Mouse (Mus musculus): ENCODE results near the gene Icmt.

The Icmt gene

DNA sequence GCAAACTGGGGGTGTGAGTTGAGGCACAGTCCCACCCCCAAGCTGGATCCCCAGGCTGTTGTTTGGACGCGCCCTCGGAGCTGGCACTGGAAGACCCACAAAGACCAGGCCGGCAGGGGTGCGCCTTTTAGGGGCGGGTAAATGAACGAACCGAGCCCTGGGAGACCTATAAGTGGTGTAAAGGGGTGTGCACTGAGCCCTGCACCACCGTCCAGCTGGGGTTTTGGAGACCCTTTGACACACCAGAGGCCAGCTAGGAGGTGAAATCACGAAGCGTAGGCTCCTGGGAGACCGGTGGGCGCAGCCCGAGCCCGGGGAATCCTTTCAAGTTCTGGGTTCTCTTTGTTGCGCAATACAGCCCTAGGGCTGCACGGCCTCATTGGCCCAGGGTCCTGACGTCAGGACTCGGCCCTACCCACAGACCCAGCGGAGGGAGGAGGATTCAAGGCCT is 22.3 kb upstream of the Icmt start:
- CTCF ChIA-PET, result interaction anchor here (0.6 to 0.7 kb wide), 2 partner anchors 138 to 145 kb away, joined by 3 to 5 read pairs; no protein-coding TSS in a partner anchor

- CTCF ChIA-PET, result no interaction called here
These were observed 20.4 kb upstream of the Icmt start for GRCm38 (mm10) chr4:152276389-152277347.

GRCm38 (mm10) chr4:152277916-152278315 is 19.1 kb upstream of the Icmt start:
- CTCF ChIA-PET, result interaction anchor here (0.7 kb wide), 1 partner anchor 15 kb away, joined by 8 read pairs; no protein-coding TSS in a partner anchor

GRCm38 (mm10) chr4:152278986-152279385 is 18.0 kb upstream of the Icmt start:
- CTCF ChIA-PET, result no interaction called here

- CTCF ChIA-PET, result interaction anchor here (0.6 kb wide), 1 partner anchor 203 kb away, joined by 3 read pairs; no protein-coding TSS in a partner anchor
These were observed 15.4 kb upstream of the Icmt start for GRCm38 (mm10) chr4:152281601-152282000.

GRCm38 (mm10) chr4:152282721-152283120 is 14.3 kb upstream of the Icmt start:
- CTCF ChIA-PET, result interaction anchor here (0.8 kb wide), 1 partner anchor 50 kb away, joined by 4 read pairs; no protein-coding TSS in a partner anchor

GRCm38 (mm10) chr4:152283186-152283950 is 13.7 kb upstream of the Icmt start:
- CTCF ChIA-PET, result interaction anchor here (0.6 to 0.8 kb wide), 2 partner anchors 49 to 354 kb away, joined by 4 to 9 read pairs; no protein-coding TSS in a partner anchor

DNA sequence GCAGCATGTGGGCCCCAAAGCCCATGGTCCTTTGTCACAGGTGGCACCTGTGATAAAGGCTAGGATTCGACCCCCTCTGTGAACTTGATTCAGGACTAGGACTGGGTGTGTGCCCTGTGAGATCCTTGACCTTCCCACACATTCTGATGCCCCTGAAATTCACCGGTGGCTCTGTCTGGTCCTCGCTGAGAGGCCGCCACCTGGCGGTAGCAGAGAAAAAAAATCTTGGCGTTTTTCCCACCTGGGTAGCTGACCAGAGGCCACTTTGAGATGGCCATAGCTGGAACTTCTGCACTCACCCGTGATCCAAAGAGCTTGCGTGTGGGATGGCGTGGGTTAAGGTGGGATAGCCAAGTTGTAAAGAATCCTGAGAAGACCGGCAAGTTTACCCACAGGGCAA is 11.5 kb upstream of the Icmt start:
- CTCF ChIA-PET, result no interaction called here

- CTCF ChIA-PET, result interaction anchor here (0.7 to 0.9 kb wide), 2 partner anchors 11 to 113 kb away, joined by 3 to 4 read pairs; no protein-coding TSS in a partner anchor
These were observed 10.8 kb upstream of the Icmt start for GRCm38 (mm10) chr4:152286183-152286582.

GRCm38 (mm10) chr4:152286887-152287286 is 10.1 kb upstream of the Icmt start:
- CTCF ChIA-PET, result interaction anchor here (0.9 kb wide), 1 partner anchor 113 kb away, joined by 3 read pairs; no protein-coding TSS in a partner anchor

DNA sequence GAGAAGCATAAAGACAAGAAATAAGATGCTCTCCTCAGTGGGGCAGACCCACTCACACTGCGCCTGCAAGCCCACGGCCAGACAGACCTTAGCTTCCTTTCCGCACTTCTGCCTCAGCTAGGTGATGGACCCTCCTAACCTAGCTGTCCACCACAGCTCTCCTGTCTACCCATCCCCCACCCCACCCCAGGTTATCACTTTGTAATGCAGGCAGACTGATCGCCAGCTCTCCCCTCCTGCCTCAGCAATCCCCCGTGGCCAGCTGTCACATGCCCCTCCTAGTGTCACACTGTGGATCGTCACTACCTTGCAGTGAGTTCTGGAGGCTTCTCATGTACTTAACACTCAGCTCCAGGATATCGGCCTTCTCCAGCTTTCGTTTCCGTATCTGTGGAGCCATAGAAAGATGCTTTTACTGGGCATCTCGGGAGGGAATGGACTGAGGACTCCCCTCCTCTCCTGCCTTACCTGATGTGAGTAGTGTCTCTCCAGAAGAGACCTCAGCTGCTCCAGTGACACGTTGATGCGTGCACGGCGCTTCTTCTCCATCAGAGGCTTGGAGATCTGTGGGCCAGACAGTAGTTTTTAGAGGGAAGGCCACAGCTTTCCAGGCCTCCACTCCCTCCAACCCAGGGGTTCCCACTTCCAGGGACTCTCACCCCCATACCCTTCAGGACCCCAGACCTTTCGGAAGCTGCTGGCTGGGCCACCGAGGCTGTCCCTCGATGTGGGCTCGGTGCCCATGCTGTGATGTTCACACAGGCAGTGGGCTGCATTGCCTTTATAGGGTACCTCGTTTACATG is 9.5 kb upstream of the Icmt start:
- CTCF ChIA-PET, result interaction anchor here (0.9 kb wide), 1 partner anchor 114 kb away, joined by 3 read pairs; no protein-coding TSS in a partner anchor

DNA sequence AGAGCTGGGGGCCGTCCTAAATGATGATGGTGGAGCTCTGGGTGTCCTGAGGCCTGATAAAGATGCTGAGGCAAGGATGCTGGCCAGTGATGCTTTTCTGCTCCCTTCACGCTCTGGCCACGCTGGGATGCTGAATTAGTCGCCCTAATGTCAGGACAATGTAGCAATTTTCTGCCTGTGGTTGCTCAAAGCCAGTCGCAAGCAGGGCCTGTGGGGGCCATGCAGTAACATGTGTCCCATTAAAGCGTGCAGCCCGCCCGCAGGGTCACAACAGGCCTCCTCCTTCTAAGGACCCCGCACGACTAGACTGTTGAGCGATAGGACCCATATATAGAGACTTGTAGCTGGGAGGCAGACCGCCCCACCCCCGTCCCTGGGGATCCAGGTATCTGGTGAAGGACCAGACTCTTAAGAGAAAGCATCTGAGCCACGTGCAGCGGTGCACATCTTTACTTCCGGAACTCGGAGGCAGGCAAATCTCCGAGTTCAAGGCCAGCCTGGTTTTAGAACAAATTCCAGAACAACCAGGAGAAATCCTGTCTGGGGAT is 8.6 kb upstream of the Icmt start:
- CTCF ChIA-PET, result no interaction called here

DNA sequence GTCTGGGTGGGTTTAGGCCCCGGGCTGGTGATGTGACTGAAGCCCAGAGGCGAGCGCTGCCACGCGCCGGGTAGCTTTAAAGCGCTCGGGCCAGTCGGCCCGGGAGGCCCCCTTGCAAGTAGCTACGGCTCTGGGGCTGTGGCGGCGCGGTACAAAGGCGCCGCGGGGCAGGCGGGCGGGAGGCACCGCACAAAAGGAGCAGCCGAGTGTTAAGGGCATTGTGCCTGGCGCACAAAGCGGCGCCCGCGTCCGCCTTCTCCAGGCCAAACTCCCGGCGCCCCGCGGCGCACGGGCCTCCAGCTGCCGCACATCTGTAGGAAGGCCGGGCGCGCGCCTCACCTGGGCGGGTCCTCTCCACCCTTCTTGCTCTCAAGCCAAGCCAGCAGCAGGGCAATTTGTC is 6.6 kb upstream of the Icmt start:
- CTCF ChIA-PET, result no interaction called here

GRCm38 (mm10) chr4:152290991-152291390 is 6.0 kb upstream of the Icmt start:
- CTCF ChIA-PET, result no interaction called here

GRCm38 (mm10) chr4:152291562-152291961 is 5.5 kb upstream of the Icmt start, which contains the start of gene Hes3:
TSS of gene Hes3 (minus strand) at chr4:152291662.
- CTCF ChIA-PET, result interaction anchor here (0.7 kb wide), 1 partner anchor 38 kb away, joined by 3 read pairs; no protein-coding TSS in a partner anchor

GRCm38 (mm10) chr4:152292102-152292765 is 4.8 kb upstream of the Icmt start:
- CTCF ChIA-PET, result interaction anchor here (0.7 kb wide), 1 partner anchor 38 kb away, joined by 3 read pairs; no protein-coding TSS in a partner anchor

- CTCF ChIA-PET, result no interaction called here
These were observed 2.7 kb upstream of the Icmt start for GRCm38 (mm10) chr4:152294188-152294929.

- CTCF ChIA-PET, result no interaction called here
These were observed 1.1 kb upstream of the Icmt start for GRCm38 (mm10) chr4:152295916-152296315.

- CTCF ChIA-PET, result no interaction called here
These were observed 656 bp upstream of the Icmt start for GRCm38 (mm10) chr4:152296371-152296770.

Data from spleen, embryonic (tissue).